Mouse (Mus musculus): ENCODE results near the gene Nkx6-2.
A peak's percentile ranks its signal among the peaks of the same experiment; 100 is the strongest.

The Nkx6-2 gene

DNA sequence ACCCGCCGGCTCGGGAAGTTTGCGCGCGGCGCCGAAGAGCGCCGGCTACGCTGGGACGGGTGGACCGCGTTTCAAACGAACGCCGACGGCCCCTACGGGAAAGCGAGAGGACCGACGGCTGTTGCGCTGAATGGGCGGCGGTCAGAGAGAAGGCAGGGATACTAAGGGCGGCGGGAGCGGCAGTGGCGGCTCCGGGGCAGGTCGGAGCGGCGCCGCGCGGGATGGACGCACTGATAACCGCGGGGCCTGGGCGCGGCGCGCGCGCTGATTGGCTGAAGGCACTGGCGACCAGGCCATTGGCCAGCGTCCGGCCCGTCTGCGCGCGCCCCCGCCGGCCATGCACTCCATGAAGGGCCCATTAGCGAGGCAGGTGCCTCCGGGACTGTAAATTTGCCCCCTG is at the start of gene Nkx6-2:
TSS of gene Nkx6-2 (minus strand) at position 203 of the 400 bp plus-strand sequence.
- peak; percentile 54 for DNase-seq (ENCODE audit: low spot score)

DNA sequence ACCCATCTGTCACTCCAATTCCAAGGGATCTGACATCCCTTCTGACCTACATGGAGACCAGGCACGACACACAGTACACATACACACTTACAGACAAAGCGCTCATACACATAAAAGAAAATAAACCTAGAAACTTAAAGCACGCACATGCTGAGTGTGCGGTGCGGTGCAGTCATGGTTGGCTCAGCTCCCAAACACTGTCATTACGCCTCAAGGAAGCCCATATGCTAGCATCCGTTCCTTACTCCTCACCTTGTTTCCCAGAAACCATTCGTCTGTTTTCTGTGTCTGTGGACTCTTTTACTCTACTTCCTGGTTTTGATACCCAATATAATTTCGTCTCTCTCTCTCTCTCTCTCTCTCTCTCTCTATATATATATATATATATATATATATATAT is 42.6 kb upstream of the Nkx6-2 start:
- no peak for DNase-seq (ENCODE audit: low spot score)

GRCm38 (mm10) chr7:139622568-139622967 is 40.0 kb upstream of the Nkx6-2 start:
- no peak for DNase-seq (ENCODE audit: low spot score)

DNA sequence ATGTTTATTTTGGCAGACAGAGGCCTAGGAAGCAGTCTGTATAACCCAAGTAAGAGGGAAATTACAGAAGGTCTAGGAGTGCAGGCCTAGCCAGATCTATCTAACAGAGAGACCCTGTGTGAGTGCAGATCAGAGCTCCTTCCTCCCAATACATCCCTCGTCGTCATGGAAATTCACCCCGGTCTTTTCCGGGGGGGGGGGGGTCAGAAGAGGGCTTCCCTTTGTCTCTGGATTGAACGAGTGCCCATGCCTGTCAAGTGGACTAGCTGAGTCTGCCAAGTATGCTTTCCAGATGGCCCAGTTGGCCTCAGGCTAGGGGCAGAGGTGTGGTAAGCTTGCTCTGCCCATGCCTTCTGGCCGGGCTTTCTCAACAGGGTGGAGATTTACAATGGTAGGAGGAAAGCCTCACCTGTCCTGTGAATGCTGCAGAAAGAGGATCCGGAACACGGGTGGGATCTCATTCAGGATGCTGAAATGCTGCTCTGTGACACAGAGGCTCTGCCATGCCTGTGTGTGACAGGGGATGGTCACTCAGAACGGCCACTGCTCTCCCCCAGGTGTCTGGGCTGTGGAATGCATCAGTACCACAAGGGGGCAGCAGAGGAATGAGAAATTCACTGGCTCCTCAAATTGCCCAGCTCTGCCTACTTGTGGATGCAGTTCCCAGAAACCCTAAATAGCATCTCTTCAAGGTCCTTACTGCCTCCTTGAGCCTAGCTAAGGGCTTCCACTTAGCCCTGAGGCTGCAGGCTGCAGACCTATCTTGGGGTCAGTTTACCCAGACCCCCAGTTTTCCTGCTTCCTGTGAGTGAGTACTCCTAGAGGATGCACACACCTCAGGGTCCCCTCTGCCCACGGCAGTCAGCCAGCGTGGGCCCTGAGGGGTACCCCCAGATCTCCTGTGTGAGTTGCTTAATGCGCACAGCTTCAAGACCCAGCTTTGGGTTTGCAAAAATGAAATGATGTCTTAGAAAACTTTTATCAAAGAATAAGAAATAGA is 33.5 kb upstream of the Nkx6-2 start:
- peak; percentile 77 for DNase-seq (ENCODE audit: low spot score)

DNA sequence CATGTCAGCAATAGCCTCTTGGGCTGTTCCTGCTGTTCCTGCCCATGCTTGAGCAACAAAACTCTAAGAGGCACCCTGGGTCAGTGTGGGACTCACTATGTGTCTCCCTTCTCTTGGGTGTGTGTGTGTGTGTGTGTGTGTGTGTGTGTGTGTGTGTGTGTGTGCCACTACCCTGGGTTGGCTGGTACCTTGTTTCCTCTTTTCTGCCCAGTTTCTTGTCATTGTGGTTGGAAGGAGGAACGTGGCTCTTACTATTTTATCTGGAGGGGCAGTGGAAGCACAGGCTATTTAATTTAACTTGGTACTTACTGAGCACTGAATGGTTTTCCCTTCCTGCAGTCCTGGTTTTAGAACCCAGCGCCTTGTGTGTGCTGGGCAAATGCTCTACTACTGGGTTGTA is 27.7 kb upstream of the Nkx6-2 start:
- no peak for DNase-seq (ENCODE audit: low spot score)

- no peak for DNase-seq (ENCODE audit: low spot score)
These were observed 13.3 kb upstream of the Nkx6-2 start for GRCm38 (mm10) chr7:139595862-139596261.

GRCm38 (mm10) chr7:139595311-139595710 is 12.7 kb upstream of the Nkx6-2 start:
- no peak for DNase-seq (ENCODE audit: low spot score)

- no peak for DNase-seq (ENCODE audit: low spot score)
These were observed 8.7 kb upstream of the Nkx6-2 start for GRCm38 (mm10) chr7:139591311-139591710.

DNA sequence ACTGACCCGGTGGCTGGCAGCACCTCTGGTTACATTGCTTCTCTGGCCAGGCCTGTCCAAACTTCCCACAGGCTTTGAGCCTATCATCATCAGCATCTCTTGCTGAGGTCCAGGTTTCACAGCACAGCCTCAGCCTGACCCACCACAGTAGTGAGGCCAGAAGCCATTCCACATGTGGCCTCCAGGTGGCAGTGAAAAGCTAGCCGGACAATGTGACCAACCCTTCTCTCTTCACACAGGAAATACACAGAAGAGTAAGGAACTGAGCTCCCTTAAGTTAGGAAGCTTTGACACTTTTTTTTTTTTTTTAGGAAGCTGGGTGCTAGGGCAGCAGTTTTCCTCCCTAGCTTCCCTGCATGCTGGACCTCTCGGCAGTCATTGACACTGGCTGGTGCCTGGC is 7.7 kb upstream of the Nkx6-2 start:
- DNase-seq (ENCODE audit: low spot score), result peak; percentile 61

- DNase-seq (ENCODE audit: low spot score), result no peak
These were observed 5.3 kb upstream of the Nkx6-2 start for GRCm38 (mm10) chr7:139587919-139588318.

- no peak for DNase-seq (ENCODE audit: low spot score)
These were observed 2.7 kb upstream of the Nkx6-2 start for GRCm38 (mm10) chr7:139585183-139585821.

DNA sequence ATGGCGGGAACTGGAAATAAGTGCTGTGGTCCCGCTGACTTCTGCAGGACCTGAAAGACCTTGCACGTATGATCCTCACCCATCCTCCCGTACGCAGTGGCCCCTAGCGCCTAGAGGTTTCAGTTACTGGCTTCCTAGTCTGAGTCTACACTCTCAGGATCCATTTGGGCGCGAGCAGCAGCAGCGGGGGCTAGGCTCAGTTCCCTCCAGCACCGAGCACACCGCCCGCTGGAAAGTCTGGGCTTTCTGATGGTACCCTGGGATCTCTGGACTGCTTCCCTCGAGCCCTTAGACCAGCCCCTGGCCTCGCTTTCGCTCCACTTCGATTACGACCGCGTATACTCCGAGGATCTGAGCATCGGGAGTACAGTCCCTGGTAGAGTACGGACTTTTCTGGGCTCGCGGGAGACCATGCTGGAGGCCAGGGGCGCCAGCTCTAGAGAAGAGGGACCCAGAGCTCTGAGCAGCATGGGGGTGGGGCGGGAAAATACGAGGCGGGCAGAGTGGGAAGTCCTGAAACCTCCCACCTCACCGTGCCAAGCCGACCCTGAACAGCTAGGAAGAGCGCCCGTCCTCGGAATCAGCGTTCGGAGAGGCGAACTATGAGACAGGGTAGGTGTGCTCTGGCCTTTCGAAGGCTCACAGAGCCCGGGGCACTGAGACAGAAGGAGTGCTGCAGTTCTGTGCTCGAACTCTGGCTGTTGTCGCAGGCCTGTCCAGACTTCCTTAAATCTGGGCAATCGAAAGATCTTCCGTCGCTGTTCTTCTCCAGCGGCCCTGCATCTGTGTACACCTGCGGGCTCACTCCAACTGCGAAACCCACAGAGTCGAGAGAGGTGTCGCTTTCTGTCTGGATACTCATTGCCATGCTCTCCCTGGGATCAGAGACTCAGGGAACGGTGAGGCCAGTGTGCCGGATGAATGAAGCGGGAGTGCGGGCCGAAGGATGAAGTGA is 1.9 kb upstream of the Nkx6-2 start:
- peak; percentile 52 for DNase-seq (ENCODE audit: low spot score)

GRCm38 (mm10) chr7:139583094-139583737 is 619 bp upstream of the Nkx6-2 start:
- DNase-seq (ENCODE audit: low spot score), result no peak

DNA sequence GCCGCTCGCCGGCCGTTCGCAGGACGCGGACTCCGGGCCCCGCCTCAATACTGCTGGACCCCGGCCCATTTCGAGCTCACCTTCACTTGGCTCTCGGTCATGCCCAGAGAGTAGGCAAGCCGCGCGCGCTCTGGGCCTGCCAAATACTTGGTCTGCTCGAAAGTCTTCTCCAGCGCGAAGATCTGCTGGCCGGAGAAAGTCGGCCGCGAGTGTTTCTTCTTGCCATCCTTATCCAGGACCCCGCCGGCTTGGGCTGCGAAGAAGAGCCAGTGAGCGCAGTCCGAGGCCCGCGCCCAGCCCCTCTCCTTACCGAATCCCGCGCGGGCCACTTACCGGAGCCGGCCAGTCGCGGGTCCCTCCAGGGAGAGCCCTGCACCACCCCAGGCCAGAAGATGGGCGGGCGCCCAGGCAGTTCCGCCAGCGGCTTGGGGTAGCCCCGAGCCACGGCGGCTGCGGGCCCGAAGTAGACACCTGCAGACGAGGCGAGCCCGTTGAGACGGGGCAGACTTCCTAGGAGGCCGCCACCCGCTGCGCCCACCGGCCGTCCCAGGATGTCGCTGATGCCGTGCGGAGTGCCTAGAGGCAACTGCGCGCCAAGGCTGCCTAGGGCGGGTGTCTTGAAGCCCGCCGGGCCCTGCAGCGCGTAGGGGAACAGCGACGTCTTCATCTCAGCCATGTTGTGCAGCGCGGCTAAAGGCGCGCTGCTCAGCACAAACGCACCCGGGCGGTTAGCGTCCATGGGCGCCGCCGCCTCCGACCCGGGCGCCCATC is 611 bp downstream of the Nkx6-2 start:
- DNase-seq (ENCODE audit: low spot score), result peak; percentile 61

DNA sequence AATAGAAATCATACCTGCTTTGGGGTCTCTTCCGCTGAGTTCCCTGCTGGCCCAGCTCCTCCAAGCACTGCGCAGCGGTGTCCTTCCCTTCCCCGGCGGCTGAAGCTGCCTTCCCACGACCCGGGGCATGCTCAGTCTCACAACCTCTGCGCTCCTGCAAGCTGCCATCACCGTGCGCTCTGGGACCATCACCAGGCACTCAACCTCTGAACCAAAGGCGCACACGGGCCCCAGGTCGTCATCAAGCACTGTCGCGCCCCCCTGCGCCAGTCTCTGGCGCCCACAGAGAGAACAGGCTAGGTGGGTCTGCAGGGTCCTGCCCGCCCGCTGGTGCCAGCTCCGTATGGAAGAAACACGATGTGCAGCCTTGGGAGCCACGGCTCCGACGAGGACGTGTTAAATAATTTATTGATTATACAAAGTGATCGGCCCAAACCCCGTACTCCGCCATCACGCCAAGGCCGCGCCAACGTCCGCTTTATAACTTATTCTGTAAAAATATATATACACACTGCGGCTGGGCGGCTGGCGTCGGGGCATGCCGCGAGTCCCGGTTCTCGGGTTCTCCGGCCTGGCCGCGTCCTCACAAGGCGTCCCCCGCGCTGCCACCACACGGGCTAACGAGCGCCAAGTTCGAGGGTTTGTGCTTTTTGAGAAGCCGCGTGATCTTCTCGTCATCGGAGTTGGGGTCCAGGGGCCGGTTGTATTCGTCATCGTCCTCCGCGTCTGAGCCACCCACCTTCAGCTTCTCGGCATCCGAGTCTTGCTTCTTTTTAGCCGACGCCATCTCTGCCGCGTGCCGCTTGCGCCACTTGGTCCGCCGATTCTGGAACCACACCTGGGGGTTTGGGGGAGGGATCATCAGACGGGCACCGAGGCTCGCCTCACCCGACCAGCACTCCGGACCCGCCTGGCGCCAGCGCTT is 1.5 kb downstream of the Nkx6-2 start:
- peak; percentile 51 for DNase-seq (ENCODE audit: low spot score)

DNA sequence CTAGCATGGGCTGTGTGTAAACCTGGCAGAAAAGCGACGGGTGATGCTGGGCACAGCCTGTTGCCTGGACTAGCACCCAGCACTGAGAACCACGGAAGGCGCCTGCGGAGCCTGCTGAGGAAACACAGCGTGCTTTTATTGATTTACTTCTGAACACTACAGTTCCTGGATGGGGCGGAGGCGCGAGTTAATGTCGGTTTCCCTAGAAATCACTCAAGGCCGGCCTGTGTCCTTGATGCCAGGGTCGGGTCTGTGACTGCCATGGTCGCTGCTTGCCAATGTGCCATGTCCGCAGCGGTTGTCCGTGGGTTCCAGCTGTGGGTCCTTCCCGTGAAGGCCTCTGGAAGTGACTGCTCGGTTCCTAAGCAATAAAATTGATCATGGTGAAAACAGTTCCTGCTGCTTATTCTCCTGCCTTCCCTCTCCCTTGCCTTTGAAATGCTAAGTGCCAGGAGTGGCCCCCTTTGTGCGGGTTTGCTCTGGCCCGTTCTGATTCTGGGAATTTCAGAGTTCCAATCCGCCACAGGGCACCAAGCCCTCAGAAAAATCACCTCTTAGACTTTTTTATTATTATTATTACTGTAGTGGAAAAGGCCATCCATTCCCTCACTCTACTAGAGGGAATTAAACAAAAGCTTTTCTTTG is 3.2 kb downstream of the Nkx6-2 start:
- DNase-seq (ENCODE audit: low spot score), result no peak

GRCm38 (mm10) chr7:139576064-139576686 is 6.4 kb downstream of the Nkx6-2 start:
- DNase-seq (ENCODE audit: low spot score), result no peak

- no peak for DNase-seq (ENCODE audit: low spot score)
These were observed 9.9 kb downstream of the Nkx6-2 start for GRCm38 (mm10) chr7:139572665-139573064.

DNA sequence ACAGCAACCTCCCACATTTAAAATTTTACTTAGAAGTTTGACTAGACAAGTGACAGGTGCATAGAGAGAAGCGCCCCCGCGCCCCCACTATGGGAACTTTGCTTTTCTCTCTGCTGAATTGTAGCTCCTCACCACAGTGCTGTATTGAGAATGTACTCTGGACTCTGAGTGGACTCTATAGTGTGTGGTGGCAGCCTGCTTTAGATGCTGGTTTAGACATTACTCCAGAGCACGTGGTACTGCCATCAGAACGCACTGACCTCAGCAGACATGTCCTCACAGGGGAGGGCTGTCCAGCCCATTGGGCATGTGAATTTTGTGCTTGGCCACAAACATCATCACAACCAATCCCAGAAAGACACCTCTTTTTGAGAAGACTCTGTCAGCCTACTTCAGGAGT is 11.8 kb downstream of the Nkx6-2 start:
- DNase-seq (ENCODE audit: low spot score), result no peak
